Mouse (Mus musculus) cerebellum, adult 9-11 months (tissue): ENCODE measurements around the gene Zfp672.

Experiments
- DNase-seq: peaks from one replicate; pipeline ENCODE4 v3.0.0; 2022

The Zfp672 gene

DNA sequence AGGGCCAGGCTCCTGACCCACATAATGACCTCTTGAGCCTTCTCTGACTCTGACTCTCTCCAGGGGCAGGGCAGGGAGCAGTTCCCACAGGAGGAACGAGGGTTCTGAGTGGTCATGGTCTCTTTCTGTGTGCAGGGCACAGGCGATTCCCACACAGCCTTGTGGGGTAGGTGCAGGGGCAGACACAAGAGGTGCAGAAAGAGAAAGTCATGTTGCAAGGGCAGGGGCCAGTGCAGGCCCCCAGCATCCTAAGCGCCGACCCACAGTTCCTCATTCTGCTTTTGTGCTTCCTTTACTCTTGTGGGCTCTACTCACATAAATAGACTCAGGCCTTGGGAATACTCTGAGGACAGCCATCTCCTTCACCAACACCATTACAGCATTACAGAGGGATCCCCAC, 54.4 kb downstream of the Zfp672 start:
- no peak for DNase-seq

DNA sequence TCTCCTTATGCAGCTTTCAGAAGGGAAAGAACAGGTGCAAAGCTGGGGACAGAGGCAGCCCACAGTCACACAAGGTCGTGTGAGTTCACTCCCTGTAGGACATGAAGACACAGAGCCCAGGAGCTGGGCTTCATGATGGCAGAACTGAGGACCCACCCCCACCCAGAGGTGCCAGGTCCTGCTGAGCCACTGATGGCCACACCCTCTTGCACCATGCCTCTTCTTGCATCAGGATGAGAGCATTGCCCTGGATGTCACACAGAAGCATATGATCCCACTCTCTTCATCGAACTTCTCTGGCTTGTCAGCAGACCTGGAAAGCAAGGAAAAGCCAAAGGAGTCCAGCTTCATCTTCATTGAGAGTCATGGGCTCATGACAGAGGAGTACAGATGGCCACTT, 55.6 kb downstream of the Zfp672 start, which contains the start of gene 4930438A08Rik:
Gene 4930438A08Rik (plus strand): TSS at position 228 of the 400 bp plus-strand sequence.
- DNase-seq, result no peak

DNA sequence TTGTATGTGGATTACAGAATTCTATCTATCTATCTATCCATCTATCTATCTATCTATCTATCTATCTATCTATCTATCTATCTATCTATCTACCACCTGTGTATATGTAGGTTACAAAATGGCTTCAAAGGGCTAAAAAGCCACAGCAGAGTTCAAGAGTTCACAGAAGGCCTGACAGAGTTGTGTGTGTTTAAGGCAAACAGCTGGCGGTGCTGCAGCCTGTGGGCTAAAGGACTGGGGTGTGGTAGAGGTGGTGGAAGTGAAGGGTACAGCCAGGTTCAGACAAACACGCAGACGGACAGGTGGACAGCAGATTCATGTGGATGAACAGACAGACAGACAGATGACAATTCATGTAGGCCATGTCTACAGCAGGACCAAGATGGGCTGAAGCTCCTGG, 61.9 kb downstream of the Zfp672 start:
- DNase-seq, result no peak
